Mouse (Mus musculus): Measurements from ENCODE around the gene Fmnl2. TPM values are rescaled to one million over a fixed set of nuclear protein-coding genes. Genes with fewer than 3 reads are reported as not detected.

Fmnl2 gene
- total and polyA plus RNA-seq, 3 experiments, result 0.42 to 2.8 (median 2.1) TPM

DNA sequence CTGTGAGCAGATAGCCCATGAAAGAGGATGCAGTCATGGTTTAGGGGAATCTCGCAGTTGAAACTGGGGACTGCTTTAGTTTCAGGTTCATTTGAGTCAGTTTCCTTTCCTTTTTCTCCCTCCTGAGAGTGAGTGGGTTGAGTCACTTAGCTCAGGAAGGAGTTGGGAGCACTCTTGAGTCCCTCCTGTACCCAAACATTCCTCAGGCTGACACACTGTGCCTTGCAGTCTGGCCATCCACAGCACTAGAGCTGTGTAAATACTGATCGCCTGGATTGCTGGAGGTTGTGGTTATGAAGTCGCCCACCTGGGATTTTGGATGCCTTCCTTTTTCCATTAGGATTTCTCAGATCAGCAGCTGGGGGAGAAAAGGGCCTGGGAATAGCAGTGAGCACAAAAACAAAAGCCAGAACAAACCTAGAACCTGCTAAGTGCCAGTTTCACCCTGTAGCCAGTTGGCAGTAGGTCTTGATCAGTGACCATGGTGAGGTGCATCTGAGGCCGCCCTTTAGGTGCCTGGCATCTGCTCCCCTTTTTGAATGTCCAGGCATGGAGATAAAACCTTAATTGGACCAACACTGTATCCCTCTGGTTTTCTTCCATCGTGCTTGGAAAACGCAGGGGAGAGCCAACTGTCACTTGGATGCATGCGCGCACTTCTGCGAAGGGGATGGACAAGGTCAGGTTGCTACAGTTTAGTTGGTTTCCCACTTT lies 4.5 kb downstream of the Fmnl2 start:
- TF ChIP-seq JUND (conservative IDR thresholded peaks at IDR 0.05; ENCODE audit: low read depth, low read length), result no peak
- TF ChIP-seq NRF1 (IDR thresholded peaks at IDR 0.05; ENCODE audit: low read depth, low read length), result no peak
- no peak for TF ChIP-seq CTCF (conservative IDR thresholded peaks at IDR 0.05 in 1 of 2, IDR thresholded peaks at IDR 0.05 in 1 of 2; ENCODE audit: low read depth in 2 of 2, low read length in 2 of 2)
- no peak for TF ChIP-seq CHD1 (IDR thresholded peaks at IDR 0.05; ENCODE audit: low read depth, low read length)
- no peak for TF ChIP-seq JUN (IDR thresholded peaks at IDR 0.05; ENCODE audit: insufficient read depth, low read depth, low read length)
- no peak for TF ChIP-seq TBP (conservative IDR thresholded peaks at IDR 0.05; ENCODE audit: low read depth, low read length)
- no peak for TF ChIP-seq USF1 (IDR thresholded peaks at IDR 0.05; ENCODE audit: low read depth, low read length)
- no peak for TF ChIP-seq BHLHE40 (IDR thresholded peaks at IDR 0.05; ENCODE audit: low read depth, low read length)
- no peak for TF ChIP-seq USF2 (conservative IDR thresholded peaks at IDR 0.05; ENCODE audit: low read depth, low read length)
- TF ChIP-seq MAFK (IDR thresholded peaks at IDR 0.05; ENCODE audit: insufficient replicate concordance, low read length), result no peak
- TF ChIP-seq E2F4 (IDR thresholded peaks at IDR 0.05; ENCODE audit: insufficient replicate concordance, low read depth, low read length), result no peak
- no peak for TF ChIP-seq IRF4 (IDR thresholded peaks at IDR 0.05; ENCODE audit: low read depth, low read length)
- TF ChIP-seq HCFC1 (IDR thresholded peaks at IDR 0.05; ENCODE audit: low read depth, low read length), result no peak
- no peak for TF ChIP-seq PAX5 (IDR thresholded peaks at IDR 0.05; ENCODE audit: low read length)
- no peak for TF ChIP-seq ETS1 (conservative IDR thresholded peaks at IDR 0.05; ENCODE audit: low read depth, low read length)
- no peak for TF ChIP-seq ZC3H11A (IDR thresholded peaks at IDR 0.05; ENCODE audit: low read depth, low read length)
- no peak for TF ChIP-seq KAT2A (IDR thresholded peaks at IDR 0.05; ENCODE audit: insufficient replicate concordance, low read length)
- TF ChIP-seq MYC (IDR thresholded peaks at IDR 0.05; ENCODE audit: low read depth, low read length), result no peak
- Histone ChIP-seq H3K27me3 (replicated peaks) (peaks cover 16% of the 10 kb centered on the region), H3K4me2 (ENCODE audit: insufficient read depth, low read depth, poor library complexity, severe bottlenecking) (no peak overlapping the region), H3K4me3 (replicated peaks in 1 of 3; ENCODE audit: low read depth in 2 of 3, low read length in 2 of 3, poor library complexity in 1 of 3) (no peak overlapping the region), H3K9ac (ENCODE audit: insufficient read depth, low read depth) (no peak overlapping the region), H3K36me3 (replicated peaks in 1 of 2; ENCODE audit: control insufficient read depth in 1 of 2, insufficient read depth in 1 of 2, low read length in 1 of 2) (no peaks in the 10 kb centered on the region), H3K79me2 (replicated peaks; ENCODE audit: control insufficient read depth, extremely low read depth, insufficient read depth, poor library complexity, severe bottlenecking) (no peaks in the 10 kb centered on the region), H3K4me1 (ENCODE audit: control insufficient read depth in 1 of 2, insufficient read depth in 2 of 2) (peaks cover 0 to 20% of the 10 kb centered on the region in 2 experiments; a peak in 2 of 4 replicates), H3K27ac (ENCODE audit: insufficient read depth, low read depth) (no peak overlapping the region), H3K9me3 (replicated peaks; ENCODE audit: low read length) (no peaks in the 10 kb centered on the region)
- dilution Hi-C loops (cut with MboI; ENCODE audit: extremely low pct_ligation_motif_present, extremely low pct_unique_long_range_greater_than_20kb, low sequenced_read_pairs), result no loop called here
- in situ Hi-C loops (cut with MboI; ENCODE audit: low pct_ligation_motif_present, low pct_unique_long_range_greater_than_20kb, low sequenced_read_pairs), result no loop called here
- no peak for DNase-seq (ENCODE audit: extremely low read depth)

GRCm38 (mm10) chr2:52862760-52863124 lies 5.1 kb downstream of the Fmnl2 start:
- no peak overlapping the region for H3K9ac ChIP-seq (ENCODE audit: insufficient read depth, low read depth)
- no peak overlapping the region for H3K27ac ChIP-seq (ENCODE audit: insufficient read depth, low read depth)
- H3K79me2 ChIP-seq (replicated peaks; ENCODE audit: control insufficient read depth, extremely low read depth, insufficient read depth, poor library complexity, severe bottlenecking), result no peaks in the 10 kb centered on the region
- peaks cover 0 to 18% of the 10 kb centered on the region in 2 experiments; a peak in 2 of 4 replicates for H3K4me1 ChIP-seq (ENCODE audit: control insufficient read depth in 1 of 2, insufficient read depth in 2 of 2)
- no peak overlapping the region for H3K4me3 ChIP-seq (replicated peaks in 1 of 3; ENCODE audit: low read depth in 2 of 3, low read length in 2 of 3, poor library complexity in 1 of 3)
- no peak for TF ChIP-seq ETS1 (conservative IDR thresholded peaks at IDR 0.05; ENCODE audit: low read depth, low read length)
- TF ChIP-seq CTCF (conservative IDR thresholded peaks at IDR 0.05 in 1 of 2, IDR thresholded peaks at IDR 0.05 in 1 of 2; ENCODE audit: low read depth in 2 of 2, low read length in 2 of 2), result no peak
- no peak for TF ChIP-seq POLR2AphosphoS2 (IDR thresholded peaks at IDR 0.05; ENCODE audit: low read depth, low read length)
- no peak for TF ChIP-seq MYC (IDR thresholded peaks at IDR 0.05; ENCODE audit: low read depth, low read length)
- no peak for TF ChIP-seq MAZ (IDR thresholded peaks at IDR 0.05; ENCODE audit: low read depth, low read length)
- no peak for TF ChIP-seq MAFK (IDR thresholded peaks at IDR 0.05; ENCODE audit: insufficient replicate concordance, low read length)
- no peak for TF ChIP-seq ZC3H11A (IDR thresholded peaks at IDR 0.05; ENCODE audit: low read depth, low read length)
- TF ChIP-seq JUND (conservative IDR thresholded peaks at IDR 0.05; ENCODE audit: low read depth, low read length), result no peak
- H3K9me3 ChIP-seq (replicated peaks; ENCODE audit: low read length), result no peaks in the 10 kb centered on the region
- DNase-seq (ENCODE audit: extremely low read depth), result no peak
- H3K4me2 ChIP-seq (ENCODE audit: insufficient read depth, low read depth, poor library complexity, severe bottlenecking), result no peak overlapping the region
- dilution Hi-C loops (cut with MboI; ENCODE audit: extremely low pct_ligation_motif_present, extremely low pct_unique_long_range_greater_than_20kb, low sequenced_read_pairs) (no loop called here), in situ Hi-C loops (cut with MboI; ENCODE audit: low pct_ligation_motif_present, low pct_unique_long_range_greater_than_20kb, low sequenced_read_pairs) (no loop called here)
- H3K27me3 ChIP-seq (replicated peaks), result peaks cover 14% of the 10 kb centered on the region
- H3K36me3 ChIP-seq (replicated peaks in 1 of 2; ENCODE audit: control insufficient read depth in 1 of 2, insufficient read depth in 1 of 2, low read length in 1 of 2), result no peaks in the 10 kb centered on the region

Data from CH12.LX (cell line).